Mouse (Mus musculus) gastrocnemius, postnatal 36 days (tissue): Measurements from ENCODE around the gene Runx3. TPM values are rescaled to one million over a fixed set of nuclear protein-coding genes. Genes with fewer than 3 reads are reported as not detected.
A peak's percentile ranks its signal among the peaks of the same experiment; 100 is the strongest.

Experiments
- DNase-seq, 2 experiments: peaks; one replicate each; pipeline ENCODE4 v3.0.0; 2022
- intact Hi-C: fragments of 180-260 bp; cut with DNase I; formaldehyde crosslinking; loops from one replicate; pipeline ENCODE4 v1.15.1; 2025
- total RNA-seq, 2 experiments: library from RNA; stranded (reverse); gene quantifications; 2 replicates each; pipeline ENCODE4 v1.2.3; 2021

Gene Runx3
- total RNA-seq, 2 experiments from 2014 or later = 0.12 to 0.23 TPM

- intact Hi-C loops = no loop called here
- no peak for DNase-seq
Observed at GRCm38 (mm10) chr4:135205254-135205653, 84.8 kb downstream of the Runx3 start.

GRCm38 (mm10) chr4:135205711-135206600 is 85.5 kb downstream of the Runx3 start:
- intact Hi-C loops = loop anchor here (1.0 to 2.0 kb wide), 2 partner anchors 139 to 260 kb away; no protein-coding TSS in a partner anchor
- DNase-seq = peak; percentile 73 to 78

GRCm38 (mm10) chr4:135209846-135210245 is 89.4 kb downstream of the Runx3 start:
- intact Hi-C loops = no loop called here
- DNase-seq = no peak

GRCm38 (mm10) chr4:135219652-135220051 is 99.2 kb downstream of the Runx3 start:
- DNase-seq = peak; percentile 65 to 79
- intact Hi-C loops = loop anchor here (1.0 to 5.0 kb wide), 2 partner anchors 53 to 99 kb away; partner anchors contain the start of gene Clic4

GRCm38 (mm10) chr4:135220641-135221040 is 100.2 kb downstream of the Runx3 start:
- intact Hi-C loops = loop anchor here (5.0 kb wide), 1 partner anchor 52 kb away; the partner anchor contains the start of gene Clic4

GRCm38 (mm10) chr4:135221632-135222407 is 101.4 kb downstream of the Runx3 start:
- intact Hi-C loops = loop anchor here (5.0 kb wide), 1 partner anchor 50 kb away; the partner anchor contains the start of gene Clic4
- DNase-seq = no peak

More at GRCm38 (mm10) chr4:135220641-135221040, 100.2 kb downstream of the Runx3 start:
- DNase-seq = no peak

GRCm38 (mm10) chr4:135223808-135224207 is 103.4 kb downstream of the Runx3 start:
- no peak for DNase-seq
- intact Hi-C loops = loop anchor here (5.0 kb wide), 1 partner anchor 48 kb away; the partner anchor contains the start of gene Clic4

- no peak for DNase-seq
- intact Hi-C loops = no loop called here
Observed at GRCm38 (mm10) chr4:135226008-135226667, 105.7 kb downstream of the Runx3 start.

Other genes with a start within 250 kb of the Runx3 start
- gene Tmem50a, start 205.6 kb upstream of the Runx3 start, total RNA-seq = 10 to 100 TPM; 28.0 to 28.9 TPM
- gene Rsrp1, start 197.1 kb upstream of the Runx3 start, total RNA-seq = 100 to 1,000 TPM; 146 to 182 TPM
- 10 to 100 TPM; 31.4 to 39.2 TPM for gene Syf2, start 189.8 kb upstream of the Runx3 start, total RNA-seq
- 10 to 100 TPM; 22.4 to 24.3 TPM for gene Clic4, start 152.2 kb downstream of the Runx3 start, total RNA-seq
- 10 to 100 TPM; 51.5 to 59.3 TPM for gene Srrm1, start 232.7 kb downstream of the Runx3 start, total RNA-seq